Mouse (Mus musculus) olfactory bulb, adult 2 months (tissue): Measurements from ENCODE around the gene Tmem164. TPM values are rescaled to one million over a fixed set of nuclear protein-coding genes. Genes with fewer than 3 reads are reported as not detected.

ENCODE experiments used
- H3K27ac ChIP-seq: fragments of 200-500 bp; 2 replicates; pipeline ENCODE4 v1.5.1; 2012; ENCODE audit warnings: low read depth, low read length; ENCODE audit not compliant: insufficient read depth
- H3K4me1 ChIP-seq: fragments of 200-500 bp; 2 replicates; pipeline ENCODE4 v1.6.1; 2012; ENCODE audit warnings: low read length; ENCODE audit not compliant: control insufficient read depth, insufficient read depth
- H3K4me3 ChIP-seq: fragments of 200-500 bp; 2 replicates; pipeline ENCODE4 v1.5.1; 2012; ENCODE audit warnings: mild to moderate bottlenecking, low read depth, low read length, moderate library complexity; ENCODE audit not compliant: insufficient read depth
- CTCF ChIP-seq: fragments of 200-500 bp; IDR thresholded peaks from 2 replicates; pipeline ENCODE4 v1.5.1; 2012; ENCODE audit warnings: low read depth, mild to moderate bottlenecking, low read length, moderate library complexity; ENCODE audit not compliant: insufficient read depth
- POLR2A ChIP-seq: fragments of 200-500 bp; IDR thresholded peaks from 2 replicates; pipeline ENCODE4 v1.6.1; 2012; ENCODE audit warnings: mild to moderate bottlenecking, low read depth, low read length, moderate library complexity; ENCODE audit not compliant: insufficient read depth
- WGBS: fragments of 180-500 bp; shearing (Covaris S2); methylation state at CpG from one replicate; pipeline ENCODE4 v1.1.7; 2018; 5-methylcytosine and 5-hydroxymethylcytosine counted together
- polyA plus RNA-seq: library from polyadenylated mRNA; stranded (reverse); fragments of >200 nt; gene quantifications from 2 replicates; pipeline ENCODE4 v1.2.4, GENCODE M21; 2012; ENCODE audit warnings: low replicate concordance; ENCODE audit not compliant: missing spikeins, insufficient read depth, insufficient read length

Tmem164 gene
- polyA plus RNA-seq, 1 experiment = not detected

GRCm38 (mm10) chrX:142794069-142794610 lies 112.9 kb downstream of the Tmem164 start:
- Histone ChIP-seq H3K4me3 (no peak overlapping the region), H3K4me1 (no peaks in the 10 kb centered on the region), H3K27ac (no peak overlapping the region)
- TF ChIP-seq POLR2A (no peak), CTCF (no peak)
- WGBS = 58% methylated on average over 4 of the region's 4 CpGs

- no peak for TF ChIP-seq CTCF
- no peak for TF ChIP-seq POLR2A
- WGBS = 69% methylated on average over 3 of the region's 3 CpGs
- H3K4me3 ChIP-seq = no peak overlapping the region
- H3K4me1 ChIP-seq = 0 out of 2 replicates have a peak, but pooled peaks cover 6% of the 10 kb centered on the region
- H3K27ac ChIP-seq = no peak overlapping the region
These were observed 123.4 kb downstream of the Tmem164 start for GRCm38 (mm10) chrX:142804596-142804995.

GRCm38 (mm10) chrX:142806126-142806525 lies 124.9 kb downstream of the Tmem164 start:
- H3K27ac ChIP-seq = no peak overlapping the region
- no peak for TF ChIP-seq POLR2A
- TF ChIP-seq CTCF = no peak
- 81% methylated on average over 6 of the region's 6 CpGs for WGBS
- no peak overlapping the region for H3K4me3 ChIP-seq
- H3K4me1 ChIP-seq = 0 out of 2 replicates have a peak, but pooled peaks cover 6% of the 10 kb centered on the region

- Histone ChIP-seq H3K4me1 (0 out of 2 replicates have a peak, but pooled peaks cover 6% of the 10 kb centered on the region), H3K27ac (no peak overlapping the region), H3K4me3 (no peak overlapping the region)
- 51% methylated on average over 10 of the region's 10 CpGs for WGBS
- TF ChIP-seq POLR2A (no peak), CTCF (no peak)
These were observed 125.4 kb downstream of the Tmem164 start for GRCm38 (mm10) chrX:142806620-142807061.

GRCm38 (mm10) chrX:142808411-142808810 lies 127.2 kb downstream of the Tmem164 start:
- 0 out of 2 replicates have a peak, but pooled peaks cover 6% of the 10 kb centered on the region for H3K4me1 ChIP-seq
- no peak overlapping the region for H3K4me3 ChIP-seq
- no peak overlapping the region for H3K27ac ChIP-seq
- WGBS = 39% methylated on average over 9 of the region's 9 CpGs
- TF ChIP-seq POLR2A = no peak
- no peak for TF ChIP-seq CTCF

GRCm38 (mm10) chrX:142813146-142813545 lies 131.9 kb downstream of the Tmem164 start:
- no peak overlapping the region for H3K27ac ChIP-seq
- no peaks in the 10 kb centered on the region for H3K4me1 ChIP-seq
- WGBS = 26% methylated on average over 5 of the region's 6 CpGs
- TF ChIP-seq CTCF (no peak), POLR2A (no peak)
- H3K4me3 ChIP-seq = no peak overlapping the region

- Histone ChIP-seq H3K4me1 (no peaks in the 10 kb centered on the region), H3K4me3 (no peak overlapping the region), H3K27ac (no peak overlapping the region)
- TF ChIP-seq CTCF (no peak), POLR2A (no peak)
- WGBS = 46% methylated on average over 10 of the region's 10 CpGs
These were observed 137.0 kb downstream of the Tmem164 start for GRCm38 (mm10) chrX:142818057-142818682.

- WGBS = 81% methylated on average over 6 of the region's 6 CpGs
These were observed 140.0 kb downstream of the Tmem164 start for GRCm38 (mm10) chrX:142821239-142821638.

GRCm38 (mm10) chrX:142821846-142822245 lies 140.6 kb downstream of the Tmem164 start:
- no peak for TF ChIP-seq POLR2A
- no peak for TF ChIP-seq CTCF
- Histone ChIP-seq H3K27ac (no peak overlapping the region), H3K4me1 (no peaks in the 10 kb centered on the region), H3K4me3 (no peak overlapping the region)
- 24% methylated on average over 3 of the region's 3 CpGs for WGBS

More at GRCm38 (mm10) chrX:142821239-142821638, 140.0 kb downstream of the Tmem164 start:
- Histone ChIP-seq H3K4me3 (no peak overlapping the region), H3K4me1 (no peaks in the 10 kb centered on the region), H3K27ac (no peak overlapping the region)
- TF ChIP-seq CTCF = no peak
